7 mouse cellular contexts compared by ENCODE assay signal in the genomic region with DNA sequence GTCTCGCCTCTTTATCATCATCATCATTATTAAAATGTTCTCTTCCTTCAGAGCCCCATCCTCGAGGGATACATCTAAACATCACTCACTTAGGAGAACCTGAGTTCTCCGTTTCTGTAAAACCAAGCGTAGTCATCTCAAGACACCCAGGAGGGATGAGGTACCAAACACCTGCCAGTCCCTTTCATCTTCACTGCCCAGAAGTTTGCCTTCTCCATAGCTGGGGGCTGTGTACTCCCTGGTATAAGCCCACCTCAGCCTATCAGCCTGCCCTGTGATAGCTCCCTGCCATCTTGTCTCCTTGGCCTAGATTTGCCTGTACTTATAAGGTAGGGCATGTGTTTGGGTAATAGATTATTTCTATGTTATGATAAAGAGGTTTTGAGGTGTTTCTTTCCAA. TPM values are rescaled to one million over a fixed set of nuclear protein-coding genes. Genes with fewer than 3 reads are reported as not detected.
DNase-seq lines count a peak whose midpoint lies in the region; ATAC-seq and TF ChIP-seq lines count a peak whose summit lies in the region.

No protein-coding gene starts in this region.

- TF ChIP-seq CTCF in testis, adult 2 months (IDR thresholded peaks at IDR 0.05; ENCODE audit: control insufficient read depth, insufficient read depth, insufficient replicate concordance, low read depth, low read length) = no peak

- H3K27ac ChIP-seq in testis, adult 2 months (ENCODE audit: control insufficient read depth, insufficient read depth, low read depth, low read length) = peak overlapping the region; percentile 63

- no peaks in the 10 kb centered on the region for H3K36me3 ChIP-seq in testis, adult 2 months (ENCODE audit: control insufficient read depth, insufficient read depth, low read length)

- peaks cover 2% of the 10 kb centered on the region for H3K4me1 ChIP-seq in testis, adult 2 months (ENCODE audit: control insufficient read depth, insufficient read depth, low read length)

- DNase-seq in testis, postnatal 14 days (ENCODE audit: low spot score) = no peak
- peak; percentile 10 for DNase-seq in liver
- peak; percentile 6 for DNase-seq in retina, postnatal 1 day
- DNase-seq in ovary, adult 18-20 months (ENCODE audit: low spot score) = no peak
- no peak for DNase-seq in cerebellum, adult 8-10 months

- no peaks in the 10 kb centered on the region for H3K27me3 ChIP-seq in testis, adult 2 months (ENCODE audit: control insufficient read depth, insufficient read depth, low read length)

- no peak for TF ChIP-seq POLR2A in testis, adult 2 months (IDR thresholded peaks at IDR 0.05; ENCODE audit: control insufficient read depth, low read depth, low read length)

- H3K4me3 ChIP-seq in testis, adult 2 months (ENCODE audit: control insufficient read depth, low read depth, low read length) = peak overlapping the region; percentile 95

- peak; percentile 37 for ATAC-seq in erythroid progenitor cell, adult 5-6 weeks (replicated peaks; ENCODE audit: low FRiP score, poor library complexity, severe bottlenecking)

RNA-seq across cellular contexts. Expression of a gene that starts 1.1 kb away (rescaled TPM):
- 36.4 and 39.4 TPM in 2 replicates for polyA plus RNA-seq in testis, adult 2 months (2012; rRNA removed)
- total RNA-seq in erythroid progenitor cell, adult 5-6 weeks (2015; ENCODE audit: low replicate concordance) = 121 and 126 TPM in 2 replicates
- total RNA-seq in erythroid progenitor cell, adult 5-6 weeks (2017; ENCODE audit: low replicate concordance) = 137 and 170 TPM in 2 replicates

RNA-seq across cellular contexts. Expression of a gene that starts 46.9 kb away (rescaled TPM):
- polyA plus RNA-seq in testis, adult 2 months (2012; rRNA removed) = 1.8 and 2.4 TPM in 2 replicates
- not detected in 2 replicates for total RNA-seq in erythroid progenitor cell, adult 5-6 weeks (2015; ENCODE audit: low replicate concordance)
- not detected in 2 replicates for total RNA-seq in erythroid progenitor cell, adult 5-6 weeks (2017; ENCODE audit: low replicate concordance)

Comparison
In these comparisons a context has a peak if more than half of its experiments do, and no peak if none do; other contexts are left out.
1. DNase-seq: peak in liver (single experiment) and retina, postnatal 1 day (single experiment); none in testis, postnatal 14 days (single experiment), ovary, adult 18-20 months (single experiment) and cerebellum, adult 8-10 months (single experiment).